Mouse (Mus musculus) megakaryocyte, embryonic 14.5 days (primary cell): Measurements from ENCODE around the gene Dixdc1.

Experiments used
- FLI1 ChIP-seq: IDR thresholded peaks from 2 replicates; pipeline ENCODE4 v1.6.1; 2012; ENCODE audit warnings: low read length, inconsistent platforms, mixed read lengths
- GATA1 ChIP-seq: IDR thresholded peaks from 3 replicates; pipeline ENCODE4 v1.6.1; 2012; ENCODE audit warnings: mixed read lengths, low read length, inconsistent platforms, borderline replicate concordance

- TF ChIP-seq GATA1 (no peak), FLI1 (no peak)
Observed at GRCm38 (mm10) chr9:50732560-50732959, 6.8 kb downstream of the Dixdc1 start.
